Mouse (Mus musculus) lung, postnatal 10 days (tissue): ENCODE results near the gene Cfap69.
"Not testable (repeated sequence)": the region's sequence is repeated elsewhere in the genome, so short reads cannot be mapped to it uniquely, and the experiment has no call there.

Source experiments
- DNase-seq: peaks from one replicate; pipeline ENCODE4 v3.0.0; 2021

Gene Cfap69

DNA sequence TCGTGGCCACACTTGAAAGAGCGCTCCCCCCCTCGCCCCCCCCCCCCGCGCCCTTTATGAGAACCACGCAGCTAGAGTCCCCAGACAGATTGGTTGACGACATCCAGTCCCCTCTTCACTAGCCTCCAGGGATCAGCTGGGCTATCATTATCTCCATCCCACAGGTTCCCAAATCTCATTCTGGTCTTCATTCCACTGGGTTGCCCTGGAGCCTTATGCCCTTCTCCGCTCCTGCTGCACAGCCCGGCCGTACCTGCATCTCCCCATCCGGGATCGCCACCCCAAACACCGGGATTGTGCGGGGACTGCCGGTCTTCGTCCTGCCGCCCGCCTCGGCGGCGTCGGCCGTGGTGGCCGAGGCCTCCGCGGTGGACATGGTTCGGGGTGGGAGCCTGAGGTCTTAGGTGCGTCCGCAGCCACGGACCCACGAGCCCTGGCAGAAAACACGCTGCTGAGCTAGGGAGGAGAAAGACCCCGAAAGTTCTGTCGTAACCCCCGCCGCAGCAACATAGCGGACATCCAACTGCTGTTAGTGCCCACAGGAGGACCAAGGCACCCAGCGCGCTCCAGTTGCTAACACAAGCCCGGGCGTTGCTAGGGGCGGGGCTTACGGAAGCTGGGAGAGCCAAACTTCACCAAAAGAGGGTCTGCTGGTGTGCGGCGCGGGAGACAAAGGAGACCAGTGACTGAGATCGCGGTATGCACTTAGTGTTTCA lies at the start of gene Cfap69:
Gene Cfap69 (minus strand): TSS at position 585 of the 716 bp plus-strand sequence.
- peak; percentile 85 for DNase-seq

DNA sequence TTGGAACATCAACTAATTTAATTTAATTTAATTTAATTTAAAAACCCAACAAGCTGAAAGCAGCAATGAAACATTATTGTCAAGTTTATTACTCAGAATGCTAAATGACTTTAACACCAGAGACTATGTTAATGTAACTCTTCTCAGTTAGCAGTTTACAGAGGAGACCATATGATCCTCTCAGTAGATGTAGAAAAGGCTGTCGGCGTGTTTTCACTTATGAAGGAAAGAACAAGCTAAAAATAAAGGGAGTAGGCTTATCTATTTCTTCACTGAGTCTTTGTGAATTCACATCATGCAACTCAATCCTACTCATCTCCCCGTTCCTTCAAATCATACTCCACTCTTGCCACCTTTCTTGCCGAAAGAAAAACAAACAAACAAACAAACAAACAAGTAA lies 47.0 kb upstream of the Cfap69 start:
- no peak for DNase-seq

DNA sequence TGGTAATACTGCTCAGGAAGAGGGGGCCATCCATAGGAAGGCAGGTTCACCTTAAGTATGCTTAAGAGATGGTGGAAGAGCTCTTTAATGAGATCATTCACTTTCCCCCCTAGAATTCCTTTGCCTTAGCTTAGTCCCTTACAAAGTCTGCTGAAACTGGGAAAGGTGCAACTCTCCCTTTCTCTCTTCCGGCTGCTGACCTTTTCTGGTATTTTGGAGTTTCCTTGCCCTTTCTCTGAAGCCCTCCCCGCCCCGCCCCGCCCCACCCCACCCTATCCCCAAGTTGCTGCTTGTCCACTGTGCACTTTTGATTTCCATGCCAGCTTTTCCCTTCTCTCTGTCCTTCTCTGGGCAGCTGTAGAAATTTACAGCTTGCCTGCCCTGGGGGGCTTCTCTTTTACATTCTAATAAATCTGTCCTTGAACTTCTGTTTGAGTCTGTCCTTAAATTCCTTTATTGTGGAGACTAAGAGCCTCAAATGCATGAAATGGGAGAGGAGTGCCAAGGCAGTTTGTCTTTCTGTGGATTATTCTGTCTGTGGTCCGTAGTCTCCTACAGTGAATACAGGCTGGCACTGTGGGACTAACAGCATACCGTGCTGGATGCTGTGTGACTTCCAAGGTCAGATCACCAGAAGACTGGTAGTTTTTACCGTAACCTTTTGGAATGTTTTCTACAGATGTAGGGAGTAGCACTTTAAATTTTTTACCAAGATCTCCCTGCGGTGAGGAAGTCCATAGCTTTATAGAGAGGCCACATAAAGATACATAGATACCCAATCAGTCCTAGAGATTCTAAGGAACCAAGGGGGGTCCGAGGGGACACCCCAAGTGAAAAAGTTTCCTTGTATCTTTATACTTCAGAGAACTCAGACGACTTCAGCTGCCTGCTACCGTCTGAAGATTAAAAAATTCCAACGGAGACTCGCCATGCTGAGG lies 43.6 kb upstream of the Cfap69 start:
- no peak for DNase-seq

DNA sequence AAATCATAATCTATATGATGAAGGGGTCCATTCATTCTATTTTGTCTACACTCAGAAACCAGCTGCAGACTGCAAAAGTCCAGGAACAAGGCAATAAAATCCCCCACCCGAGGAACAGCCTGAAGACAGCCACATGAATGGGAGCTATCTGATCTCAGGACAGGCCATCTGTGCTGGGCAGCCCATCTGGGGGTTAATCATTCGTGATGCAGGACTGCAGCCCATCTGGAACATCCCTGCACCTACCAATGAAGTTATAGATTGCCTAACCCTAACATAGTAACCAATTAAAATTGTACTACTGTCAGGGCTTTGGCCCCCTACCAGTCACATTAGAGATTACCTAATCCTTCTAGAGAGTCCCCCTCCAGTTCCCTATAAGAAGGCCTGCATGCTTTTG lies 41.0 kb upstream of the Cfap69 start:
- DNase-seq: no peak

DNA sequence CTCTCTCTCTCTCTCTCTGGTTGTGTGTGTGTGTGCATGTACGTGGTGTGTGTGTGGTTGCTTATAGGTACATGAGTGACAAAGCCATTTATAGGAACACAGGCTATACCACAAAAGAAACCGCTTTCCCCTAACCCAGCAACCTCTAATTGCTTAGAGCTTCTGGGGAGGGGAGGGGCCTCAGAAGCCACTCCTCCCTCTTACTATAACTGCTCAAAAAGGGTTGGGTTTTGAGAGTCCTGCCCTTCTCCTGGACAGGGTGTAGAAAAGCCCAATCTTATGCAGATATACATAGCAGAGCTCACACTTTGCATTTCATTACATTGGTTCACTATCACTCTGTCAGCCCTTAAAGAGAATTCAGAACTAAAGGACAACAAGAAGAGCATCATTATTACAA lies 36.3 kb upstream of the Cfap69 start:
- no peak for DNase-seq

DNA sequence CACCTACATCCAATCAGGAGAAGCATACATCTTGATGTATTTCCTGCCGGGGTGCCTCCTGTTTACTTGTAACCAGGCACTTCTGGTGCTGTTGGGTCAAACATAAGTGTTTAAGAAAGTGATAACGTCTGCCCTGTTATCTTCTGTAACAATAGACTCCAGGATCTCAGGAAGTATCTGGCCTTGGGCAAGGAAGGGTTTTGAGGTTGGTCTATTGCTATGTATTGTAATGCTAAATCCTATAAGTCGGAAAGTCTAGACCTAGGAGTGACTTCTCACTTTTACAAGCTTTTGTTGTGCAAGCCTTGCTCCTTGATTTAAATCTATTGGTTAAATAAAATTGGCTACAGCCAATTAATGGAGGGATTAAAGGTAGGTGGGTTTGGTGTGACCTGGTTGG lies 34.8 kb upstream of the Cfap69 start:
- DNase-seq: no peak

DNA sequence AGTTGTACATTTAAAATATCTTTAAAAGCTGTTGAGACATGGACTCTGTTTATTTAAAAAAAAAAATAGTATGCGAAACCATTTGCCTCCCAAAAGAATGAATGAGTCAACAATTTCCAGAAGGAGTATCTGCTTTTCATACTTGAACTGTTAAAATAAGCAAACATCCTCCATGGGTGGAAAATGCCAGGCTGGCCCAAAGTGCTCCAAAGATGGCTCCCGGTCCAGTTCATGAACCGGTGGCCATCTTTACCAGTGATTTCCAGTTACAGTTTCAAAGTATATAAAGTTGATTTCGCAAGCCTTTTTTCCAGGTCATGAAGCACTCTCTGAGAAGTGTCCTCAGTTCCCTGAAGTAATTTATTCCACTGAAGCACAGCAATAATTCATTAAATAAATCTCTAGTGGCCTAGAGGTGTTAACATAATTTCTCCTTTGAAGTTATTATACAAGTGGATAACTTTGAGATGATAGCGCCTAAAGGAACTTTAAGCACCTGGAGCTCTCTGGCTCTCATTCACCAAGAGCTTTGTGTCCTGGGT lies 31.4 kb upstream of the Cfap69 start:
- no peak for DNase-seq

DNA sequence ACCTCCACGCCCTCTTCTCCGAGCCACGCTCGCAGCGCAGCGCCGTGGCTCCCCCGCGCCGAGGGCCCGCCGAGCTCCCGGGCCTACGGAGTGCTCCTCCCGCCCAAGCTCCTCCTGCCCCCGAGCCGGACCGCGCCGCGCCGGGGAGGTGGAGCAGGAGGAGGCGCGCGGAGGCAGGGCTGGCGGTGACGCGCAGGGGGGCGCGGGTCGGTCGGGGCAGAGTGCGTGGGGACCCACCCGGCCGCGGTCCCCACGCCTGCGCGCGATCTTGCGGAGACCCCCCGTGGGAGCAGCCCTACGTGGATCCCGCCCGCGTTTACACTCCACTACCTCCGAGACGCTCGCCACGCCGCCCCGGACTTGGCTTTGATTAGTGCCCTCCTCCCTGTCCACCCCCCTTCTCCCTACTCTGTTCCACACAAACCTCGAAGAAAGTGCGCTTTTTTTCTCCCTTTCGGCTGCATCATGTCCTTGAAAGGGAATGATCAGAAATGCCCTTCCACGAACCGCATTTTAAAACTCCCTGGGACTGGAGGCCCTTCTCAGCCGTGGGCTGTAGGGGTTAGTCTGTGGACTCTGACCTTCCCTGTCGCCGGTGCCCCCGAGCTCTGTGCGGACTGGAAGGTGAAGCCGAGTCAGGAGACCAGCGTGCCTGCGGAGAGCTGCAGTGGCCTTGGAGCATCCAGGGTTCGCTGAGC lies 30.1 kb upstream of the Cfap69 start, which contains the start of gene Steap2:
Gene Steap2 (minus strand): TSS at position 623 of the 698 bp plus-strand sequence.
- DNase-seq: peak; percentile 38

DNA sequence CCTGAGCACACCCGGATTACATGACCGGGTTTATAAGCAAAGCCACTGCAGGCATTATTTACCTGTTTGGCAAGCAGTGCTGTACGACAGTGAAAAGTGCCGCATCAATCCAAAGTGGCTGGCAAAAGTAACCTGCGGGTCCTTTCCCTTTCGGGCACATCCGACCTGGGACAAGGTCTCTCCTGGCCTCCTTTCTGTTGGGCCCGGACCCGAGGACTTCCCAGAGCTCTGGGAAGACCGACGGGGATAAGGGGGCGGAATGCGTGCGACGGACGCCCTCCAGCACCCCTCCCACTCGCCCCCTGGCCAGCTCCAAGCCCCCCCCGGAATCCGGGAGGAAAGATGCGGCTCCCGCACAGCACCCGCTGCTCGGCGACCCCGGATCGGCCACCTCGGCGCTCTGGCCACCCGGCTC lies 29.5 kb upstream of the Cfap69 start:
- no peak for DNase-seq

DNA sequence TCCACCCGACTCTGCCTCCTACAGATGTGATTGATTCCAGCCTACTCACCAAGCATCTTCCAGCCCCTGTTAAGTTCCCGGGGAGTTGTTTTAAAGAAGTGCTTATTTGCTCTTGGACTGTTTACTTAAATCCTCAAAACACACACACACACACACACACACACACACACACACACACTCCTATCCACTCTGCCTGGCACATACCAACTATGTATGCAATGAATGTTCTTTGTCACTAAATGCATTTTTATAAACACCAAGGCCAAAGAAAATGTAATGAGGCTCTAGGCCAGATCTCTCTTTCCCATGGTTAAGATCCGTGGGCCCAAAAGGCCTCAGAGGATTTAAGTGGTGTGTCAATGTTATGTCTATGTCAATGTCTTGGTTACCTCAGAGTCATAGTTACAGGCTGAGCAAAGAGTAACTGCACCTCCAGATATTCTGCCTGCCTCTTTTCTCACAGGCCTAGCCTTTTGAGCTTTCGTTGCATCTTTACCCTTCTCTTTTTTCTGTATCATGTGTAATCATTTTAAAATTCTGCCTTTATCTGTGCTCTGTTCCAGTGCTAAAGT lies 28.2 kb upstream of the Cfap69 start:
- no peak for DNase-seq

DNA sequence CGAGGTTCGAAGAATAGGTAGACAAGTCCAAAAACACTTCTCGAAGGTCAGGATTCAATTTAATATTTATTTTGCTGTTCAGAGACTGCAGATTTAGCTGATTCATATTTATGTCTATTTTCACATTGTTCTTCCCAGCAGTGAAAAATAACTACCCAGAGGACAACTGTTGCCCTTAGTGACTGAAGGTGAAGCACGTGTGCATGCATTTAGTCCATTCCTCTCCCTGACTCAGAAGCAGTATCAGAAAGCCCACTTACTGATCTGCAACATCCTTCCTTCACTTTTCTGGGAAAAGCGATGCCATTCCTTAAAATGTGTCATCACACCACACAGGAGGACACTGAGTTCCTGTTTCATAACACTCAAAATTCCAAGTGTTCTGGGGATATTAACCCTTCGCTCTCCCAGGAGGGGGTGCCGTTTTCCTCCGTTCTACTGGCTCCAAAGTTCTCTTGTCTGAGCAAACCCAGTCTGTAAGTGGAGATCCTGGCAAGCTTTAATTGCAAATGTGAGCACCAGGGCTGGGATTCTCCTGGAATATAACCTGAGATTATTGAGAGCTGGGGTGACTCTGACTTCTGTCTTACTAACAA lies 25.0 kb upstream of the Cfap69 start:
- no peak for DNase-seq

DNA sequence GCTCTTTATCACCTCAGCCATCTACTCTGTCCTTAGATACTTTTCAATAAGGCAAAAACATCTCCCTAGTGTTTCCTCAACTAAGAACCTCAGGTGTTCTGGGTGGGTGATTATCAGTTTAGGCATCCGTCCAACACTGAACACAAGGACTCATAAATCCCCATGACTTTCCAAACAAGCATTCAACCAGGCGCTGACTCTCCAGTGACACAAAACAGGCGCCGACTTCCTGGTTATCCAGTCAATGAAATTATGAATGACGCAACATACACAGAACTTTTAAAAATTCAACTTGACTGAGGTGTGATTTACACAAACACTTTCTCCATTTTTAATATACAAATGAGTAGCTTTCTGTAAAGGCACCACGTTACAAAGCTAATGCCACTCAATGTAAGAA lies 24.2 kb upstream of the Cfap69 start:
- no peak for DNase-seq

DNA sequence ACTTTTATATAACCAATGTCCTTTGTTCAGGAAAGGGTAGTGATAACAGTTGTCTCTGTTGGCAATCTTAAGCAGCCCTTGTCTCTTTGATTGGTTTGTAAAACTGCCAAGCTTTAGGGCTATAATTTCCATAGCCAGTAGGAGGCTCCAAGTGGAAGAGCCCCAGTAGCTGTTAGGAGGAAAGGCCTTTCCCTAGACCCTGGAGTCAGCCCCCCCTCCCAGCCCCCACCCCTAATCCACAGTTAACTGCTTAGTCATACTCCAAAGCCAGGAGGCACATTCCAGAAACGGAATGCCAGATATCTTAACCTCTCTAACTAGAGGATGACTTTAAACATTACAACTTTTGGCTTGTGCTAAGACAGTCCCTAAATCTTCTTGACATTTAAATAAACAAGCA lies 22.9 kb upstream of the Cfap69 start:
- no peak for DNase-seq

DNA sequence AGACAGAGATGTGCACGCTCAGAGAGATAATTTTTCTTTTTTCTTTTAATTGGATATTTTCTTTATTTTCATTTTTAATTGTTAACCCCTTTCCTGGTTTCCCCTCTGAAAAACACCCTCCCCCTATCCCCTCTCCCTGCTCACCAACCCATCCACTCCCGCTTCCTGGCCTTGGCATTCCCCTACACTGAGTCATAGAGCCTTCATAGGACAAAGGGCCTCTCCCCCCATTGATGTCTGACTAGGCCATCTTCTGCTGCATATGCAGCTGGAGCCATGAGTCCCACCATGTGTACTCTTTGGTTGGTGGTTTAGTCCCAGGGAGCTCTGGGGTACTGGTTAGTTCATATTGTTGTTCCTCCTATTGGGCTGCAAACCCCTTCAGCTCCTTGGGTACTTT lies 20.9 kb upstream of the Cfap69 start:
- not testable (repeated sequence) for DNase-seq

DNA sequence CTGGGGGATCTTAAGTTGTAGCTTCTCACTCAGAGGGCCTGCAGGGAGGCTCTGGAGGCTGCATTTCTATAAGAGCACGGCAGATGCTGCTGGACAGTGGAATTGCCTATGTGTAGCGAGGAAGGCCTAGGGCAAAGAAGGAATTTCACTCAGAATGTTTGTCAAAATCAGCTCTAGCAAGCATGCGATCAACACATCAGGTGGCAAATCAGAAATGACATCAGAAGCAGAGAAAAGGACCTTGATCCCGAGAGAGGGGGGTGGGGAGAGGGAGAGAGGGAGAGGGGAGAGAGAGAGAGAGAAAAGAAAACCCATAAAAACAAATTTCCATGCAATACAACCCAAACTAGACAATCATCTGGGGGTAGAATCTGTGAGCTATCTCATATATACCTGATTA lies 19.3 kb upstream of the Cfap69 start:
- no peak for DNase-seq

DNA sequence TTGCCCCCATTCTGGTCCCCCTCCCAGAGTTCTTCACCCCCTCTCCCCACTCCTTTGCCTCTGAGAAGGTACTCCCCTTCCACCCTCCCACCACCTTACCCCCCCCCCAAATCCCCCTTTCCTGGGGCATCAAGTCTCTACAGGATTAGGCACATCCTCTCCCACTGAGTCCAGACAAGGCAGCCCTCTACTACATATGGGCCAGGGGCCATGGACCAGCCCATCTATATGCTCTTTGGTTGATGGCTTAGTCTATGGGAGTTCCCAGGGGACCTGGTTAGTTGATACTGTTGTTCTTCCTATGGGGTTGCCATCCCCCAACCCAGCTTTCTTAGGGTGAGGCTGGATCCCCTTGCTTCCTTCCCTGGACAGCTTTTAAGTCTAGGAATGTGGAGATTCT lies 15.4 kb upstream of the Cfap69 start:
- DNase-seq: no peak

DNA sequence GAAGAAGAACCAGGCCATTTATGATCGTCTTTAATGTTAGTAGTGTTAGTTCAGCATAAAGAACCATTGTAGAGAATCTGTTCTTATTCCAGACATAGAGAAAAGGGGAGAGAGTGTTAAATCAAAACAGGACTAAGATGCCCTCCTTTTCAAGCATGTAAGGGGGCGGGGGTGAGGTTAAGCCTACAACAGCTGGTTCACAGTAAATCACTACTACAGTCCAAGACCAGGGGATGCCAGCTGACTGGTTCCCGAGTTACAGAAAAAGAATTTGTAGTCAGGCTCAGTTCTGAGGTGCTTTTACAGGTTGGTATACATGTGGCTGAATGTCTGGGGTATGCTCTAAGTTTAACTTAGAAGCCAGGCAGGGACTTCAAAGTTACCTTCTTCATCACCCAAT lies 12.0 kb upstream of the Cfap69 start:
- DNase-seq: no peak

DNA sequence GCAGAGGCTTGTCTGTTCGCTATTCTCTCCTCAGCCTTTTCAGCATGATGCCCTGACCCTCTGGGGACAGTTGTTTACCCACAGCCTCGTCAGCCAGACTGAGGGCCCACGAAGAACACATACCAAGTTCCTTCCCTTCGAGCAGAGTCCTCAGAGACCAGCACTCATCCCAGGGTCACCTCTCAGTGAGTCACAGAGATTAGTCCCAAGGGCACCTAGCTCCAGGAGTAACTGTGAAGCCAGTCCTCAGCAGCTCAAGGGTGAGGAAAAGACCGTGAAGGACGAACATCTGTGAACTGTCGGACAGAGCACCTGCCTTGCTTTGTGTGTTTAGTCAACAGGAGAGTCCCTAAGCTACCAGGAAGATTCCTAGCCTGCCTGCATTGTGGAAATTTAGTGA lies 4.9 kb upstream of the Cfap69 start:
- no peak for DNase-seq

DNA sequence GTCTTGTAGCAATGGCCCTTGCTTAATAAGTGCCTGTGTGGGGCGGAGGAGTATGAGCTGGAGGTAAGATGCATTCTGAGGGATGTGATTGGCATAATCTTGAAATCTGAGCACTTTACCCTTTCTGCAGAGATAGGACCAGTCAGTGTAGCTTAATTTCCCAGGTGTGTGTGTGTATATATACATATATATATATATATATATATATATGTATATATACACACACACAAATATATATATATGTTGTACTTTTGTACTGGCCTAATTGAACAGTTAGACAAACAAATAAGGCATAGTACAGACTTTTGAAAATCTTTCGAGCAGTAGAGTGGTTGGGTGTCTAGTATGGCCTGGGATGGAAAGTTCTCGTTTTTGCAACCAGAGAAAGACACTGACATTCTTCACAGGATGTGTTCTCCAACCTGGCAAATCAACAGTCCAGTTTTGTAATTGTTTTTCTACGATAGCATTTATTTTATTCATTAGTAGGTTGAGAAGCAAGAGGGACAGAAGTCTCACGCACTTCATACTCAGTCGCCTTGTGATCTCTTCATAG lies 410 bp upstream of the Cfap69 start:
- no peak for DNase-seq

DNA sequence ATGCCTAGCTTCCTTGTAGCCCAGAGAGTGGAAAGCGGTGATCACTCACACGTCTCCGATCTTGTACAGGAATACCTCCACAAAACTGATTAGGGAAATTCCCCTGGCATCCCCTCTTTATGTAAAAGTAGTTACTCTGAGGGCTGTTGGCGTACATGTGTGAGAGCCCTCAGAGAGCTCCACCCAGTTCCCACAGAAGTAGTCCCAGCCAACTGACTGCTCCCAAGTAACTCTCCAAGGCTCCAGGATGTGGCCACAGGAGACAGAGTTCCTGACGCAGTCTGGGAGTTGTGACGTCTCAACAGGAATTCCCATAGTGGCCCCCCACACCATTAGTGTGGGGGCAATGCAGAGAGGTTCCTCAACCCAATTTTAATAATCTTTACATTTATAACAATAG lies 982 bp downstream of the Cfap69 start:
- no peak for DNase-seq

DNA sequence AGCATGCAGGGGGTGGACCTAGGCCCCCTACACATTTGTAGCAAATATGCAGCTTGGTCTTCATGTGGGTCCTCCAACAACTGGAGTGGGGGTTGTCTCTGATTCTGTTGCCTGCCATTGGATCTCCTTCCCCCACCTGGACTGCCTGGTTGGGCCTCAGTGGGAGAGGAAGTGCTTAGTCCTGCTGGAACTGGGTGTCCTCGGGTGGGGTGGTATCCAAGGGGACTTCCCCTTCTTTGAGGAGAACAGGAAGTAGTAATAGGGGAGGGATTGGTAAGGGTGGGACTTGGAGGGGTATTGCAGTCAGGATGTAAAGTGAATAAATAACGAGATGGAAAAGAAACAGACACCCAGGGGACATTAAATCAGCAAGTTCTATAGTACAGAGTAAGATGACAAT lies 5.4 kb downstream of the Cfap69 start:
- no peak for DNase-seq

DNA sequence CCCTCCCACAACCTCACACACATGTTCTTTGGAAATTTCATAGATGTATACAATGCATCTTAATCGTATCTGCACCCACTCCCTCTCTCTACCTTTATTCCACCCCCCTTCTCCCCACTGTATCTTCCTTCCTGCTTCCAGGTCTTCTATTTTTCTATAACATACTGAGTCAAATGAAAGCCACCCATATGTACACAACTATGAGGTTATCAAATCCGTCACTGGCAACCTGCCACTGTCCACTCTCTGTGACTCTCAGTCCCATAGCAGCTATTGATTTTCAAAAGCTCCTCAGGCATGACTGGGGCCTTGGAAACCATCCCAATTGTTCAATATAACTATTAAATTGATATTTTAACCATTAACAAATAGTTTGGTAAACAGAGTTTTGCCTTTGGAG lies 6.1 kb downstream of the Cfap69 start:
- no peak for DNase-seq
